Mouse (Mus musculus) cerebellum, adult 2 months (tissue): ENCODE measurements around the gene Desi2. TPM values are rescaled to one million over a fixed set of nuclear protein-coding genes. Genes with fewer than 3 reads are reported as not detected.
A peak's percentile ranks its signal among the peaks of the same experiment; 100 is the strongest.
"Not testable (repeated sequence)": the region's sequence is repeated elsewhere in the genome, so short reads cannot be mapped to it uniquely, and the experiment has no call there.

Source experiments
- DNase-seq, 2 experiments: peaks; one replicate each; pipeline ENCODE4 v3.0.0; 2021
- H3K27ac ChIP-seq: fragments of 200-500 bp; 2 replicates; pipeline ENCODE4 v1.5.1; 2012; ENCODE audit warnings: low read length, control low read depth, inconsistent platforms; ENCODE audit not compliant: insufficient read depth
- H3K27me3 ChIP-seq: fragments of 200-500 bp; 2 replicates; pipeline ENCODE4 v1.6.1; 2012; ENCODE audit warnings: inconsistent platforms, mild to moderate bottlenecking, low read length, moderate library complexity; ENCODE audit not compliant: control insufficient read depth, insufficient read depth
- H3K4me1 ChIP-seq: fragments of 200-500 bp; 2 replicates; pipeline ENCODE4 v1.6.1; 2011; ENCODE audit warnings: low read length; ENCODE audit not compliant: control insufficient read depth, insufficient read depth
- H3K4me3 ChIP-seq: fragments of 200-500 bp; replicated peaks from 2 replicates; pipeline ENCODE3; 2011; ENCODE audit warnings: mild to moderate bottlenecking, low read depth, low read length, control low read depth; ENCODE audit not compliant: insufficient read depth
- CTCF ChIP-seq: fragments of 200-500 bp; IDR thresholded peaks from 2 replicates; pipeline ENCODE4 v1.5.1; 2011; ENCODE audit warnings: low read depth, mild to moderate bottlenecking, control low read depth, low read length, moderate library complexity, borderline replicate concordance; ENCODE audit not compliant: insufficient read depth
- POLR2A ChIP-seq: fragments of 200-500 bp; IDR thresholded peaks from 2 replicates; pipeline ENCODE4 v1.6.1; 2011; ENCODE audit warnings: low read length, control low read depth, borderline replicate concordance; ENCODE audit not compliant: insufficient read depth
- WGBS: fragments of 180-500 bp; shearing (Covaris S2); methylation state at CpG from one replicate; pipeline ENCODE4 v1.1.7; 2018; 5-methylcytosine and 5-hydroxymethylcytosine counted together
- polyA plus RNA-seq: library from polyadenylated mRNA; depleted of rRNA; stranded (reverse); fragments of >200 nt; gene quantifications from 2 replicates; pipeline ENCODE4 v1.2.3, GENCODE M21; 2012

Gene Desi2
- polyA plus RNA-seq, 1 experiment: 12.6 TPM

DNA sequence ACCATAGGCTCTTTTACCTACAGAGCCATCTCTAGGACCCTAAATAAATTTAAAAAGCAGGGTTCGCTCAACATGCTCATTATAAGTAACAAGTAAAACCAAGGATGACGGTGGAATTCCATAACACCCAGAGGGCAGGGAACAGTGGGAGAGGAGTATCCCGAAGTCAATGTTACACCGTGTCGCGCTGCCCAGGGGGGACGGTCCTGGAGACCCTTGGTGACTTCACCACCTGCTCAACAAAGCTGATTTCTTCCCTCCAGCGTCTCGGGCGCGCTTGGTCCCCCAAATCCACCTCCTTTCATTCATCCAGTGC is 88.5 kb downstream of the Desi2 start:
- 0 out of 2 replicates have a peak overlapping the region, but pooled peaks have one; percentile 56 for H3K27ac ChIP-seq
- DNase-seq: no peak
- no peaks in the 10 kb centered on the region for H3K4me1 ChIP-seq
- peak overlapping the region; percentile 66 for H3K4me3 ChIP-seq
- TF ChIP-seq POLR2A (no peak), CTCF (no peak)
- H3K27me3 ChIP-seq: no peaks in the 10 kb centered on the region
- 8% methylated on average over 11 of the region's 11 CpGs for WGBS

DNA sequence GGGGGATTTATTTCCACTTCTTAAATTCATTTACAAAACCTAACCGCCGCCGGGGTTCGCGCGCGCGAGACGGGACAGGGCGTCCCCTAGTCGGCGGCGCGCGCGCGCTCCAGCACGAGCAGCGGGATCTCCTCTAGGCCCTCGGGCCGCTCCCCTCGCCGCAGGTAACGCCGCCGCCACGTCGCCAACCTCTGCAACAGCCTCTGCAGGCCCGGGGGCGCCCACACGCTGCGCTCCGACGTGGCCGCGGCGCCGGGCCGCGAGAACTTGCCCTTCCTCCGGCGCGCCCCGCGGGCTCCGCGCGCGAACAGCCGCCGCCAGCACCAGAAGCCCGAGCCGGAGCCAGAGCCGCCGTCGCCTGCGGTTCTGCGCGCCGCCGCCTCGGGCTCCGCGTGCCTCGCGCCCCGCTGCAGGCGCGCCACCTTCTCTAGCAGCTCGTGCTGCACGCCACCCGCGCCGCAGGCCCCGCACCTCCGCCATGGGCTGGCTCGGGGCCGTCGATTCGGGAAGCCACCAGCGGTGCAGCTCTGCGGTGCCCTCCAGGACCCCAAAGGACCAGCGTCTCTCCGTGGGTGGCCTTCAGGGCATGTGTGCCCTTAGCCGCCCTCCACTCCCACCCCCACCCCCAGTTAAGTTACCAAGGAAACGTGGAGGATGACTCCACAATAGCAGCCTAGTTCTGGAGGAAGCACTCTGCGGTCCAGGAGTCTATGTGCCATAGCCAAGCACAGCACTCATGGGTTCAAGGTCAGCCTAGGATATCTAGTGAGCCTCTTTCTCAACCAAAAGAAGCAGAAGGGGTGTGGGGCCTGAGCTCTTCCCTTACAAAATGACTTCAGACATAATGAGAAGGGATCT is 89.1 kb downstream of the Desi2 start:
- TF ChIP-seq POLR2A (no peak), CTCF (no peak)
- no peaks in the 10 kb centered on the region for H3K27me3 ChIP-seq
- peak overlapping the region; percentile 66 for H3K4me3 ChIP-seq
- H3K27ac ChIP-seq: peak overlapping the region; percentile 56; the same call in 1 of the 2 replicates
- no peaks in the 10 kb centered on the region for H3K4me1 ChIP-seq
- peak; percentile 76 to 77 for DNase-seq
- WGBS: under 1% methylated on average over 81 of the region's 87 CpGs

DNA sequence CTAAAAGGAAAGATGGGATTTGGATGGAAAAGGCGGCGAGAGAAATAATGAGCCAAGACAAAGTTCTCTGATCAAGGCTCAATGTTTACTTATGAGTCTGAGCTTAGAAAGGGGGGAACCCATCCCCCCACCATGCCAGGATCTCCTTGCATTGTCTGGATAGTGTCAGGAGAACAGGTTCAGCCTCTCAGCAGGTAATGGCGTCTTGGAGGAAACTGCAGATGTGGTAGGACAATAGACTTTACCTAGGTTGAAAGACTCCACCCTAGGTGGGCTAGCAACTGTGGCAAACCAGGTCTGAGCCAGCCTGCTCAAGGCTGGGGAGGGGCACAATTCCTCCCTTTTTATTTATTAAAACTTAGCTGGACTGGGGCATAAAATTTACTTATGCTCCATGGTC is 96.1 kb downstream of the Desi2 start:
- not testable (repeated sequence) for H3K4me3 ChIP-seq, H3K27ac ChIP-seq, H3K27me3 ChIP-seq, DNase-seq, H3K4me1 ChIP-seq
- 80% methylated on average over 3 of the region's 3 CpGs for WGBS

DNA sequence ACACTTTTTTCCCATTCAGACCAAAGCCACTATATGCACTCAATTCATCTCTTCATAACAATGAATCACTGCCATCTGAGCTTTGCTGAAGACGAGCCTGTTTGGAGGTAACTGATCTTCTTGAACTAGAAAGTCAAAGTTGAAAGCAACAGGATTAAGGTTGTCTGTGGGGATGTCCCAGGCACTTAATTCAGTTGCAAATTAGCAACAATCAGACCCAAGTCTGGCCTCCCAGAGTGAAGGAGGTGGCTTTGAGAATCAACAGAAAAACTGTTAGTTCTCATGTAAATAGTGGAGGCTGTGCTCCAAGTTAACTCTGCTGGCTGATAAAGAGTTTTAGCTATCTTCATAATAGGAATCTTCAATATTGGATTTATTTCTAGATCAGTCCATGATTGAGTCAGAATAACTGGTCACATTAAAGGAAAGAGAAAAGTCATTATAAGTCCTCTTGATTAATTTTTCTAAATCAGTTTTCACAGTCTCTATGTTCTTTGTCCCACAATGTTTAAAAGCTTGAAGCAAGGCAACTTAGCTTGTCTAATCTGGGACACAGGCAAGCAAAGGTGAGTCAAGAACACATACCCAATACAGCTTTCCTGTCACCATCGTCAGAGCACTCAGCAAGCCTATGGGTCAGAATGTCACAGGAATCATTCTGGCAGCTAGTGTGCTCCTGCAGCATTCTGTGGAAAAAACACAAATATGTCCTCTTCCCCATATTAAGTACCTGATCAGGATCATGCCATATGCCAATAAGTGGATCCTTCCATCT is 96.9 kb downstream of the Desi2 start:
- no peak overlapping the region for H3K4me3 ChIP-seq
- H3K27ac ChIP-seq: no peak overlapping the region
- TF ChIP-seq POLR2A (no peak), CTCF (no peak)
- no peaks in the 10 kb centered on the region for H3K4me1 ChIP-seq
- 78% methylated on average over 2 of the region's 2 CpGs for WGBS
- no peak for DNase-seq
- no peaks in the 10 kb centered on the region for H3K27me3 ChIP-seq

DNA sequence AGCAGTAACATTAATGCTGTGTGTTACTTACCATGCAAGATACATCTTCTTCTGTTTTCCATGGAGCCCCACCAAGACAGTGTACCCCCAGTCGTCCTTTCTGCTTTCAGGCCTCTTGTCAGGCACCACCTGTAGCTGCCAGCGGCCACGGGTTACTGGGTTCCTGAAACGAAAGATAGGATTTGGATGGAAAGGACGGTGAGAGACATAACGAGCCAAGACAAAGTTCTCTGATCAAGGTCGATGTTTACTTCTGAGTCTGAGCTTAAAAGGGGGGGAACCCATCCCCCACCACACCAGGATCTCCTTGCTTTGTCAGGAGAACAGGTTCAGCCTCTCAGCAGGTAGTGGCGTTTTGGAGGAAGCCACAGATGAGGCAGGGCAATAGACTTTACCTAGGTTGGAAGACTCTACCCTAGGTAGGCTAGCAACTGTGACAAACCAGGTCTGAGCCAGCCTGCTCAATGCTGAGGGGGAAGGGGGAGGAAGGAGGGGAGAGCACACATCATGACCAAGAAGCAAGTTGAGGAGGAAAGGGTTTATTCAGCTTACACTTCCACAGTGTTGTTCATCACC is 100.5 kb downstream of the Desi2 start:
- no peak for TF ChIP-seq POLR2A
- no peak for TF ChIP-seq CTCF
- Histone ChIP-seq H3K4me3 (no peak overlapping the region), H3K4me1 (no peaks in the 10 kb centered on the region), H3K27ac (no peak overlapping the region), H3K27me3 (no peaks in the 10 kb centered on the region)
- WGBS: 66% methylated on average over 8 of the region's 8 CpGs
- no peak for DNase-seq

DNA sequence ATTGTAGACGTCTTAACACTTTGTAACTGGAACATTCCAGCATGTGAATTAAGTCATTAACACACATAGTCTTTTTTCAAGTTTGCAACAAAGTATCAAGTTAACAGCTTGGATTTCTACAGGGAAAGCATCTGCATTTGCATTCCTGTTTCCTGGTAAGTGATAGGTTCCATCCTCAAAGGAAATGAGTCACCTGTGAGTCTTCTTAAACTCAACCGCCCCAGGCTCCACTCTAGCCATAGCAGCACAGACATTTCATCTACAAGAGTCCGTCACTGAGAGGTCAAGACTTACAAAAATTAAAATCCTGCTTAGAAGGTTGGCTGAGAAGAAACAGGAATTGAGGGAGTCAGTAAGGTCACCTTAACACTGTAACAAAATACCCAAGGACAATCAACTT is 104.5 kb downstream of the Desi2 start:
- Histone ChIP-seq H3K27me3 (no peaks in the 10 kb centered on the region; the same call in 1 of the 2 replicates), H3K27ac (no peak overlapping the region), H3K4me3 (no peak overlapping the region), H3K4me1 (no peaks in the 10 kb centered on the region)
- 93% methylated on average over 3 of the region's 3 CpGs for WGBS
- no peak for TF ChIP-seq CTCF
- no peak for TF ChIP-seq POLR2A
- DNase-seq: no peak

DNA sequence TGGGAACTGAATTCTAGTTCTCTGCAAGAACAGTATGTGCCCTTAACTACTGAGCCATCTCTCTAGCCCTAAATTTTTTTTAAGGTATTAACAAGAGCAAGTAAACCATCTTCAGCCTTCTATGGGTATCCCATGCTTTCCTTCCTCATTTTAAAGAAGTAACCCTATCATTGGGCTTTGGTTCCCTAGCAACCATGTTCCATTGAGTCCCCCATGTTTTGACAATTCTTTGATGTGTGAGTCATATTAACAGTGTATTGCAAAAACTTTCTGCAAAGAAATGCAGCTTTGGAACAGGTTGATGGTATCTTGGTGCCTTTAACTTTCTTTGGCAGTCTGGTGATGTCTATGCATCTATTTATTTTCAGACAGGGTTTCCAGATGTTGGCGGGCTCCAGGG is 106.8 kb downstream of the Desi2 start:
- no peak for DNase-seq
- Histone ChIP-seq H3K27ac (no peak overlapping the region), H3K27me3 (no peaks in the 10 kb centered on the region; the same call in 1 of the 2 replicates), H3K4me3 (no peak overlapping the region), H3K4me1 (no peaks in the 10 kb centered on the region)
- TF ChIP-seq POLR2A: no peak
- TF ChIP-seq CTCF: no peak
- 95% methylated on average over 1 of the region's 1 CpGs for WGBS

DNA sequence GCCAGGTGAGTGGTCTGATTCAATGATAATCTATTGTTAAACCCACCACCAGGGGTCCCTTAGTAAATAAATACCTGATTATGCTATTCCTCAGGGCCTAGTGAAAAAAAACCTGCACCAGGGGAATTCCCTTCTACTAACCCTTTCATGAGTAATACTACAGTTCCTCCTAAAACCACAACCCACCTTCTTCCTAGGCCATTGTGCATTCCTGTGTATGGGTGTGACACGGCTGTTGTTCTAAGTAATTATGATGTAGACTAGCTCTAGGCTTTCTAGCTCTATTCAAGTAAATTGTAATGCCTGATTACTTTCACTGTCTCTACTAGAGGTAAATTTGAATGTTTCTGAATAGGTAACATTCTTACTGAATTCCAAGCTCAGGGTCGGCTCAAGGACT is 114.0 kb downstream of the Desi2 start:
- H3K4me1 ChIP-seq, DNase-seq, H3K27ac ChIP-seq, H3K4me3 ChIP-seq, H3K27me3 ChIP-seq: not testable (repeated sequence)
- WGBS: 91% methylated on average over 2 of the region's 2 CpGs
